Mouse (Mus musculus) heart, adult 2 months (tissue): ENCODE data around the gene Madcam1. TPM values are rescaled to one million over a fixed set of nuclear protein-coding genes. Genes with fewer than 3 reads are reported as not detected.

Source experiments
- DNase-seq, 2 experiments: peaks; one replicate each; pipeline ENCODE4 v3.0.0; 2021
- H3K27ac ChIP-seq: fragments of 200-600 bp; 2 replicates; pipeline ENCODE4 v1.8.1; 2022
- H3K27me3 ChIP-seq: fragments of 200-500 bp; 2 replicates; pipeline ENCODE4 v1.6.1; 2012; ENCODE audit warnings: mild to moderate bottlenecking, low read length, inconsistent platforms, mixed read lengths; ENCODE audit not compliant: control insufficient read depth, insufficient read depth
- H3K36me3 ChIP-seq: fragments of 200-500 bp; 2 replicates; pipeline ENCODE4 v1.6.1; 2012; ENCODE audit warnings: low read length, inconsistent platforms; ENCODE audit not compliant: control insufficient read depth, insufficient read depth
- H3K4me1 ChIP-seq: fragments of 200-500 bp; 2 replicates; pipeline ENCODE4 v1.6.1; 2011; ENCODE audit warnings: low read length; ENCODE audit not compliant: control insufficient read depth, insufficient read depth
- H3K4me3 ChIP-seq: fragments of 200-600 bp; 2 replicates; pipeline ENCODE4 v1.8.1; 2022
- H3K79me2 ChIP-seq: fragments of 200-500 bp; replicated peaks from 2 replicates; pipeline ENCODE4 v1.6.1; 2012; ENCODE audit warnings: mild to moderate bottlenecking, inconsistent platforms, low read length, moderate library complexity, mixed read lengths; ENCODE audit not compliant: control insufficient read depth, insufficient read depth
- H3K9ac ChIP-seq: fragments of 200-500 bp; 2 replicates; pipeline ENCODE4 v1.6.1; 2012; ENCODE audit warnings: low read depth, mild to moderate bottlenecking, control low read depth, inconsistent platforms, low read length, mixed read lengths
- CTCF ChIP-seq: fragments of 200-600 bp; IDR thresholded peaks from 2 replicates; pipeline ENCODE4 v1.8.1; 2022; ENCODE audit warnings: antibody characterized with exemption, mild to moderate bottlenecking, moderate library complexity
- EP300 ChIP-seq: fragments of 200-500 bp; IDR thresholded peaks from 2 replicates; pipeline ENCODE4 v1.6.1; 2011; ENCODE audit warnings: low read depth, low read length, control low read depth; ENCODE audit not compliant: insufficient read depth
- POLR2A ChIP-seq: fragments of 200-500 bp; IDR thresholded peaks from 2 replicates; pipeline ENCODE4 v1.6.1; 2011; ENCODE audit warnings: mild to moderate bottlenecking, low read depth, low read length, control low read depth; ENCODE audit not compliant: insufficient read depth
- WGBS: fragments of 180-500 bp; shearing (Covaris S2); methylation state at CpG from one replicate; pipeline ENCODE4 v1.1.7; 2018; 5-methylcytosine and 5-hydroxymethylcytosine counted together
- intact Hi-C: fragments of 180-260 bp; cut with DNase I; formaldehyde crosslinking; loops from one replicate; pipeline ENCODE4 v1.15.1; 2025
- polyA plus RNA-seq: library from polyadenylated mRNA; depleted of rRNA; stranded (reverse); fragments of >200 nt; gene quantifications from 2 replicates; pipeline ENCODE4 v1.2.3, GENCODE M21; 2012
- total RNA-seq, 2 experiments: library from RNA; stranded (reverse); gene quantifications; 2 replicates each; pipeline ENCODE4 v1.2.3; 2021

Gene Madcam1
- total and polyA plus RNA-seq, 3 experiments = not detected

- Histone ChIP-seq H3K4me3 (no peak overlapping the region; the same call in 1 of the 2 replicates), H3K4me1 (peaks cover 19% of the 10 kb centered on the region), H3K27ac (peak overlapping the region; percentile 99), H3K36me3 (no peaks in the 10 kb centered on the region; the same call in 1 of the 2 replicates), H3K9ac (no peak overlapping the region; the same call in 1 of the 2 replicates), H3K27me3 (no peaks in the 10 kb centered on the region), H3K79me2 (peaks cover 8% of the 10 kb centered on the region; the same call in 1 of the 2 replicates)
- no peak for TF ChIP-seq CTCF
- no peak for TF ChIP-seq POLR2A
- no peak for TF ChIP-seq EP300
- intact Hi-C loops = loop anchor here (5.0 kb wide), 1 partner anchor 75 kb away; no protein-coding TSS in a partner anchor
- WGBS = 36% methylated on average over 1 of the region's 1 CpGs
- DNase-seq = no peak
These were observed 42.8 kb downstream of the Madcam1 start for GRCm38 (mm10) chr10:79707162-79707561.

GRCm38 (mm10) chr10:79707759-79708158 lies 43.4 kb downstream of the Madcam1 start:
- peaks cover 22% of the 10 kb centered on the region for H3K4me1 ChIP-seq
- peaks cover 8% of the 10 kb centered on the region; the same call in 1 of the 2 replicates for H3K79me2 ChIP-seq
- H3K4me3 ChIP-seq = no peak overlapping the region
- 0 out of 2 replicates have a peak, but pooled peaks have one; percentile 23 for TF ChIP-seq POLR2A
- no peak for TF ChIP-seq EP300
- no peak for DNase-seq
- no peak overlapping the region; the same call in 1 of the 2 replicates for H3K27ac ChIP-seq
- no peak overlapping the region for H3K9ac ChIP-seq
- intact Hi-C loops = loop anchor here (5.0 kb wide), 1 partner anchor 75 kb away; no protein-coding TSS in a partner anchor
- no peaks in the 10 kb centered on the region for H3K27me3 ChIP-seq
- no peaks in the 10 kb centered on the region; the same call in 1 of the 2 replicates for H3K36me3 ChIP-seq
- 47% methylated on average over 4 of the region's 4 CpGs for WGBS

GRCm38 (mm10) chr10:79708668-79709067 lies 44.3 kb downstream of the Madcam1 start:
- no peaks in the 10 kb centered on the region; the same call in 1 of the 2 replicates for H3K36me3 ChIP-seq
- no peak for DNase-seq

GRCm38 (mm10) chr10:79709307-79709706 lies 44.9 kb downstream of the Madcam1 start:
- intact Hi-C loops = loop anchor here (5.0 kb wide), 1 partner anchor 73 kb away; no protein-coding TSS in a partner anchor
- no peak overlapping the region for H3K4me3 ChIP-seq
- no peak overlapping the region for H3K9ac ChIP-seq
- H3K79me2 ChIP-seq = peaks cover 8% of the 10 kb centered on the region; the same call in 1 of the 2 replicates
- no peaks in the 10 kb centered on the region for H3K27me3 ChIP-seq
- DNase-seq = no peak
- no peak overlapping the region for H3K27ac ChIP-seq
- TF ChIP-seq POLR2A (0 out of 2 replicates have a peak, but pooled peaks have one; percentile 25), CTCF (no peak)
- H3K36me3 ChIP-seq = no peaks in the 10 kb centered on the region; the same call in 1 of the 2 replicates
- peaks cover 21% of the 10 kb centered on the region for H3K4me1 ChIP-seq
- 39% methylated on average over 7 of the region's 7 CpGs for WGBS

More at GRCm38 (mm10) chr10:79708668-79709067, 44.3 kb downstream of the Madcam1 start:
- H3K9ac ChIP-seq = 0 out of 2 replicates have a peak overlapping the region, but pooled peaks have one; percentile 8
- H3K27ac ChIP-seq = no peak overlapping the region
- H3K4me1 ChIP-seq = peaks cover 22% of the 10 kb centered on the region
- WGBS = 66% methylated on average over 21 of the region's 21 CpGs
- TF ChIP-seq EP300 = no peak
- TF ChIP-seq CTCF = no peak
- TF ChIP-seq POLR2A = no peak
- H3K79me2 ChIP-seq = peaks cover 8% of the 10 kb centered on the region; the same call in 1 of the 2 replicates
- no peak overlapping the region for H3K4me3 ChIP-seq
- intact Hi-C loops = loop anchor here (5.0 kb wide), 1 partner anchor 74 kb away; no protein-coding TSS in a partner anchor
- H3K27me3 ChIP-seq = no peaks in the 10 kb centered on the region

GRCm38 (mm10) chr10:79712029-79712428 lies 47.7 kb downstream of the Madcam1 start:
- peaks cover 9% of the 10 kb centered on the region for H3K4me1 ChIP-seq
- intact Hi-C loops = no loop called here
- 76% methylated on average over 1 of the region's 1 CpGs for WGBS

More at GRCm38 (mm10) chr10:79712029-79712428, 47.7 kb downstream of the Madcam1 start:
- Histone ChIP-seq H3K4me3 (no peak overlapping the region), H3K36me3 (no peaks in the 10 kb centered on the region; the same call in 1 of the 2 replicates), H3K79me2 (0 out of 2 replicates have a peak, but pooled peaks cover 3% of the 10 kb centered on the region), H3K27ac (no peak overlapping the region), H3K27me3 (peaks cover 3% of the 10 kb centered on the region; the same call in 1 of the 2 replicates), H3K9ac (no peak overlapping the region)
- DNase-seq = no peak
- TF ChIP-seq CTCF = no peak
- TF ChIP-seq POLR2A = no peak
- no peak for TF ChIP-seq EP300
